9 mouse cellular contexts compared by ENCODE assay signal in the genomic region with DNA sequence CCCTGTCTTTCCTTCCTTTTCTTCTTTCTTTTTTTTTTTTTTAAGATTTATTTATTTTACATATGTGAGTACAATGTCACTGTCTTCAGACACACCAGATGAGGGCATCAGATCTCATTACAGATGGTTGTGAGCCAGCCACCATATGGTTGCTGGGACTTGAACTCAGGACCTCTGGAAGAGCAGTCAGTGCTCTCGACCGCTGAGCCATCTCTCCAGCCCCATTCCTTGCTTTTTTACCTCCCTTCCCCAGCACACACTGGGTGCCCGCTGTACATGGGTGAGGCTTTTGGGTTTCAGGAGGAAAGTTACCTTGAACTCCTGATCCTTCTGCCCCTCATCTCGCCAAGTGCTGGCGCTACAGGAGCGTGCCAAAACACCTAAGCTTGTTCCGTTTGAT. TPM values are rescaled to one million over a fixed set of nuclear protein-coding genes. Genes with fewer than 3 reads are reported as not detected.
A peak's percentile ranks its signal among the peaks of the same experiment; 100 is the strongest.
DNase-seq lines count a peak whose midpoint lies in the region; ATAC-seq and TF ChIP-seq lines count a peak whose summit lies in the region.
"Had no signal": no experiment of that assay in that cellular context is flagged by ENCODE, and none has a peak within 500 bp of the region (broad histone marks: within the 10 kb centered on the region; RNA-seq: fewer than 3 reads in every experiment).

No protein-coding gene starts in this region.

- H3K4me2 ChIP-seq in forebrain, embryonic 13.5 days, result peak overlapping the region; percentile 81
- H3K4me2 ChIP-seq in midbrain, embryonic 14.5 days (ENCODE audit: low read length), result peak overlapping the region; percentile 99

- no peaks in the 10 kb centered on the region for H3K9me3 ChIP-seq in forebrain, embryonic 13.5 days (replicated peaks)
- no peaks in the 10 kb centered on the region for H3K9me3 ChIP-seq in midbrain, embryonic 14.5 days (ENCODE audit: control insufficient read depth, low read length)

- TF ChIP-seq CTCF in kidney, adult 2 months (conservative IDR thresholded peaks at IDR 0.05; ENCODE audit: insufficient read depth, insufficient read length, low read depth, low read length), result no peak
- no peak for TF ChIP-seq CTCF in bone marrow macrophage, adult 2 months (IDR thresholded peaks at IDR 0.05; ENCODE audit: low read depth, low read length)

- WGBS in kidney, adult 2 months, result 60% methylated on average over 7 of the region's 7 CpGs
- WGBS in forebrain, embryonic 13.5 days, result 93% methylated on average over 7 of the region's 7 CpGs
- 88% methylated on average over 7 of the region's 7 CpGs for WGBS in midbrain, embryonic 14.5 days

- H3K27ac ChIP-seq in kidney, adult 2 months (ENCODE audit: insufficient read depth, low read depth, low read length), result peak overlapping the region; percentile 60; the same call in 1 of the 2 replicates
- H3K27ac ChIP-seq in bone marrow macrophage, adult 2 months (ENCODE audit: insufficient read depth, low read depth, low read length), result 0 out of 2 replicates have a peak overlapping the region, but pooled peaks have one; percentile 95
- H3K27ac ChIP-seq in forebrain, embryonic 13.5 days, result no peak overlapping the region; the same call in 1 of the 2 replicates
- peak overlapping the region; percentile 95; the same call in 1 of the 2 replicates for H3K27ac ChIP-seq in midbrain, embryonic 14.5 days (replicated peaks; ENCODE audit: low read depth, low read length)

- ATAC-seq in forebrain, embryonic 13.5 days, result no peak
- ATAC-seq in midbrain, embryonic 14.5 days (ENCODE audit: low FRiP score, low TSS enrichment), result no peak

- no peak for DNase-seq in kidney, adult 2 months
- no peak for DNase-seq in kidney, adult 8-10 months
- no peak for DNase-seq in midbrain, embryonic 14.5 days
- no peak for DNase-seq in cerebellum, adult 9-11 months
- no peak for DNase-seq in MN1 (ENCODE audit: low spot score)
- DNase-seq: embryo, embryonic 11 days; gastrocnemius, postnatal 36 days had no signal

- peaks cover 2% of the 10 kb centered on the region; the same call in 1 of the 2 replicates for H3K36me3 ChIP-seq in kidney, adult 2 months (ENCODE audit: control insufficient read depth, insufficient read depth, low read length)
- peaks cover 33% of the 10 kb centered on the region for H3K36me3 ChIP-seq in forebrain, embryonic 13.5 days (ENCODE audit: poor library complexity, severe bottlenecking)
- peaks cover 33% of the 10 kb centered on the region for H3K36me3 ChIP-seq in midbrain, embryonic 14.5 days (ENCODE audit: control insufficient read depth, insufficient read depth, low read length)

- H3K9ac ChIP-seq in forebrain, embryonic 13.5 days, result peak overlapping the region; percentile 99; the same call in 1 of the 2 replicates
- peak overlapping the region; percentile 98 for H3K9ac ChIP-seq in midbrain, embryonic 14.5 days (replicated peaks; ENCODE audit: low read length)

- H3K4me1 ChIP-seq in kidney, adult 2 months (ENCODE audit: control insufficient read depth, insufficient read depth, low read length), result peaks cover 44% of the 10 kb centered on the region
- peaks cover 64% of the 10 kb centered on the region for H3K4me1 ChIP-seq in bone marrow macrophage, adult 2 months (ENCODE audit: control insufficient read depth, insufficient read depth, low read length)
- H3K4me1 ChIP-seq in forebrain, embryonic 13.5 days, result peaks cover 61% of the 10 kb centered on the region
- H3K4me1 ChIP-seq in midbrain, embryonic 14.5 days (ENCODE audit: control insufficient read depth, insufficient read depth, low read length), result peaks cover 29% of the 10 kb centered on the region

- TF ChIP-seq POLR2A in kidney, adult 2 months (IDR thresholded peaks at IDR 0.05; ENCODE audit: low read depth, low read length), result no peak
- TF ChIP-seq POLR2A in bone marrow macrophage, adult 2 months (IDR thresholded peaks at IDR 0.05; ENCODE audit: borderline replicate concordance, low read depth, low read length), result no peak

- no peak overlapping the region for H3K4me3 ChIP-seq in kidney, adult 2 months (ENCODE audit: insufficient read depth, low read depth, low read length)
- H3K4me3 ChIP-seq in bone marrow macrophage, adult 2 months (ENCODE audit: insufficient read depth, low read length), result no peak overlapping the region
- H3K4me3 ChIP-seq in forebrain, embryonic 13.5 days, result no peak overlapping the region
- H3K4me3 ChIP-seq in midbrain, embryonic 14.5 days (replicated peaks; ENCODE audit: low read depth, low read length), result no peak overlapping the region; the same call in 1 of the 2 replicates

- no peaks in the 10 kb centered on the region for H3K27me3 ChIP-seq in kidney, adult 2 months (replicated peaks; ENCODE audit: control insufficient read depth, insufficient read depth, low read length)
- H3K27me3 ChIP-seq in forebrain, embryonic 13.5 days, result no peaks in the 10 kb centered on the region
- no peaks in the 10 kb centered on the region for H3K27me3 ChIP-seq in midbrain, embryonic 14.5 days (ENCODE audit: control insufficient read depth, insufficient read depth, low read length)

RNA-seq across cellular contexts. Expression of gene Arhgef2, which starts 19.8 kb away (rescaled TPM):
- 74.5 and 80.7 TPM in 2 replicates for polyA plus RNA-seq in kidney, adult 2 months (2012; rRNA removed)
- 140 and 154 TPM in 2 replicates for polyA plus RNA-seq in bone marrow macrophage, adult 2 months (2012; ENCODE audit: insufficient read depth, insufficient read length, missing spikeins)
- polyA plus RNA-seq in forebrain, embryonic 13.5 days (2015; fragmentation: Nextera tagmentation; extraction: Ambion mirVana), result 151 and 162 TPM in 2 replicates
- 122 and 134 TPM in 2 replicates for polyA plus RNA-seq in midbrain, embryonic 14.5 days (2014; fragmentation: Nextera tagmentation; extraction: Ambion mirVana)

RNA-seq across cellular contexts. Expression of gene Rxfp4, which starts 27.4 kb away (rescaled TPM):
- 0.06 TPM in 1 of 2 replicates, not detected in the other for polyA plus RNA-seq in kidney, adult 2 months (2012; rRNA removed)
- polyA plus RNA-seq in bone marrow macrophage, adult 2 months (2012; ENCODE audit: insufficient read depth, insufficient read length, missing spikeins), result not detected in 2 replicates
- not detected in 2 replicates for polyA plus RNA-seq in forebrain, embryonic 13.5 days (2015; fragmentation: Nextera tagmentation; extraction: Ambion mirVana)
- not detected in 2 replicates for polyA plus RNA-seq in midbrain, embryonic 14.5 days (2014; fragmentation: Nextera tagmentation; extraction: Ambion mirVana)

RNA-seq across cellular contexts. Expression of gene Ssr2, which starts 49.9 kb away (rescaled TPM):
- 180 and 193 TPM in 2 replicates for polyA plus RNA-seq in kidney, adult 2 months (2012; rRNA removed)
- polyA plus RNA-seq in bone marrow macrophage, adult 2 months (2012; ENCODE audit: insufficient read depth, insufficient read length, missing spikeins), result 71.3 and 83.2 TPM in 2 replicates
- polyA plus RNA-seq in forebrain, embryonic 13.5 days (2015; fragmentation: Nextera tagmentation; extraction: Ambion mirVana), result 139 and 143 TPM in 2 replicates
- 110 and 114 TPM in 2 replicates for polyA plus RNA-seq in midbrain, embryonic 14.5 days (2014; fragmentation: Nextera tagmentation; extraction: Ambion mirVana)
